Mouse (Mus musculus) midbrain, embryonic 15.5 days (tissue): Measurements from ENCODE around the gene Aldh6a1. TPM values are rescaled to one million over a fixed set of nuclear protein-coding genes. Genes with fewer than 3 reads are reported as not detected.

Experiments
- ATAC-seq: fragments of 200-750 bp; cut with Nextera tagmentation; replicated peaks from 2 replicates; pipeline ENCODE4 v1.8.0; 2017; ENCODE audit warnings: moderate TSS enrichment
- H3K27ac ChIP-seq: fragments of 300-500 bp; sonication (generic); 2 replicates; pipeline ENCODE4 v1.5.1; 2015; ENCODE audit warnings: mild to moderate bottlenecking, inconsistent platforms
- H3K27me3 ChIP-seq: fragments of 300-500 bp; sonication (generic); replicated peaks from 2 replicates; pipeline ENCODE4 v1.6.1; 2015; ENCODE audit warnings: inconsistent platforms
- H3K36me3 ChIP-seq: fragments of 300-500 bp; sonication (generic); replicated peaks from 2 replicates; pipeline ENCODE4 v1.6.1; 2015; ENCODE audit warnings: inconsistent platforms
- H3K4me1 ChIP-seq: fragments of 300-500 bp; sonication (generic); 2 replicates; pipeline ENCODE4 v1.6.1; 2015; ENCODE audit warnings: inconsistent platforms
- H3K4me2 ChIP-seq: fragments of 300-500 bp; sonication (generic); 2 replicates; pipeline ENCODE4 v1.6.1; 2015; ENCODE audit warnings: inconsistent platforms, mild to moderate bottlenecking, moderate library complexity
- H3K4me3 ChIP-seq: fragments of 300-500 bp; sonication (generic); 2 replicates; pipeline ENCODE4 v1.5.1; 2015; ENCODE audit warnings: mild to moderate bottlenecking, inconsistent platforms
- H3K9ac ChIP-seq: fragments of 300-500 bp; sonication (generic); 2 replicates; pipeline ENCODE4 v1.6.1; 2015; ENCODE audit warnings: mild to moderate bottlenecking, inconsistent platforms
- H3K9me3 ChIP-seq: fragments of 300-500 bp; sonication (generic); 2 replicates; pipeline ENCODE4 v1.6.1; 2016; ENCODE audit warnings: inconsistent platforms
- WGBS: fragments of 180-500 bp; shearing (Covaris S2); methylation state at CpG from one replicate; pipeline ENCODE4 v1.1.7; 2015; ENCODE audit warnings: mixed read lengths; 5-methylcytosine and 5-hydroxymethylcytosine counted together
- polyA plus RNA-seq: library from polyadenylated mRNA; unstranded; fragments of >200 nt; fragmentation: Nextera tagmentation; extraction: Ambion mirVana; gene quantifications from 2 replicates; pipeline ENCODE4 v1.2.1, GENCODE M21; 2015

Aldh6a1 gene
- polyA plus RNA-seq, 1 experiment from 2014 or later = 30.8 TPM

DNA sequence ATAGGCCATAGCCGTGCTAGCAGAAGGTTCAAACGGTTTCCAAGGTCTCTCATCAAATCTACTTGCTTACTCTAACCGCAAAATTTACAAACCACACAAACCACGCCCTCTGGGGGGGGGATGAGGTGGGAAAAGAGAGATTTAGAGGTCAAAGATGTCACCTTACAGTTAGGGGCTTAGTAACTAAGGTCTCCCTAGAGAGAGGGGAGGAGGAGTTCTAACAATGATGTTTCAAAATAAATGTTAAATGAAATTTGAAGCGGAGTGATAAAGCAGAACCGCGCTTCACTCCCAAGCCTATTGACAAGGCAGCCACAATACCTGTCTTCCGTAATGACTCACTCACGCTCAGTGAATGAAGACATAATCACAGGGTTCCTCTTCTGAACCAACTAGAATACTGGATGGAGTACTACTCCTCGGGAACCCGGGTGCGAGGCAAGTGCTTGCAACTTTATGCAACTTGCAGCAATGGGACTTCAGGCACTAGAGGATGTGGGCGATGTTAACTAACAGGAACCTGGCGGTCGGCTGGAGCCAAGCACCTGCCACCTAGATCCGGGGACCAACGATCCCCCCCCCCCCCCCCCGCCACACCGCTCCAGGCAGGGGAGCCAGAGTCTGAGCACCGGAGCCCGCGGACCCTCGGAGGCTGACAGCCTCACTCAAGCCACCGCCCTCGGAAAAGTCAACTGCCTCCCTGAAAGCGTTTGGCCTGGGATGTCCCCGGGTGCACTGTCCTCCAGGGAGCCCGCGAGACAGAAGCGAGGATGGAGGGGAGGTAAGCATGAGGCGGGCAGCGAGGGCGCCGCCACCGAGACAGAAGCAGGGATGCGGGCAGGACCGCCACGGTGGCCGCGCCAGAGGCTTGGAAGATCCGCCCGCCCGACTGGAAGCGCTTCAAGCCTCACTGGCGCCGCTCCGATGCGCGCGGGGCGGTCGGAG is 42.7 kb downstream of the Aldh6a1 start:
- 1% methylated on average over 49 of the region's 52 CpGs for WGBS
- ATAC-seq = peak; percentile 81

DNA sequence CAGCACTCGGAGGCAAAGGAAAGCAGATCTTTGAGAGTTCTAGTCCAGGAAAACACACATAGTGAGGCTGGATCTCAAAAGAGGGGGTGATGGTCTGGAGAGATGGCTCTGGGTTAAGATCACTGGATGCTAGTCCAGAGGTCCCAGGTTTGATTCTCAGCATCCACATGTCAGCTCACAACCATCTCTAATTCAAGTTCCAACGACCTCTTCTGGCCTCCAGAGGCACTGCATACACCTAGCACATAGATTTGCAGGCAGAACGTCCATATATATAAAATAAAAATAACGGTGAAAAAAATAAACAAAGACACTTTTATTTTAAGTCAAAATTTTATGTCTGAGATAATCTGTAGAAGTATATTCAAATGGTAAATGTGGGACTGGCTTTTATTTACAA is 43.5 kb downstream of the Aldh6a1 start:
- no peak overlapping the region for H3K9ac ChIP-seq
- no peak overlapping the region for H3K4me2 ChIP-seq
- 65% methylated on average over 4 of the region's 4 CpGs for WGBS
- H3K4me1 ChIP-seq = peaks cover 12% of the 10 kb centered on the region
- H3K36me3 ChIP-seq = no peaks in the 10 kb centered on the region
- no peaks in the 10 kb centered on the region for H3K27me3 ChIP-seq
- H3K27ac ChIP-seq = no peak overlapping the region
- no peak overlapping the region for H3K4me3 ChIP-seq
- no peak for ATAC-seq
- no peaks in the 10 kb centered on the region for H3K9me3 ChIP-seq

More for the DNA sequence above, 42.7 kb downstream of the Aldh6a1 start:
- Histone ChIP-seq H3K4me2 (peak overlapping the region; percentile 90), H3K9ac (peak overlapping the region; percentile 92), H3K36me3 (no peaks in the 10 kb centered on the region), H3K4me1 (peaks cover 12% of the 10 kb centered on the region), H3K27me3 (no peaks in the 10 kb centered on the region), H3K27ac (peak overlapping the region; percentile 93), H3K9me3 (no peaks in the 10 kb centered on the region), H3K4me3 (peak overlapping the region; percentile 94)

GRCm38 (mm10) chr12:84404541-84404940 is 46.3 kb downstream of the Aldh6a1 start:
- Histone ChIP-seq H3K36me3 (no peaks in the 10 kb centered on the region), H3K27me3 (no peaks in the 10 kb centered on the region), H3K9me3 (no peaks in the 10 kb centered on the region), H3K27ac (no peak overlapping the region), H3K4me1 (peaks cover 10% of the 10 kb centered on the region), H3K4me3 (no peak overlapping the region), H3K4me2 (no peak overlapping the region), H3K9ac (no peak overlapping the region)
- 74% methylated on average over 6 of the region's 6 CpGs for WGBS
- ATAC-seq = no peak

DNA sequence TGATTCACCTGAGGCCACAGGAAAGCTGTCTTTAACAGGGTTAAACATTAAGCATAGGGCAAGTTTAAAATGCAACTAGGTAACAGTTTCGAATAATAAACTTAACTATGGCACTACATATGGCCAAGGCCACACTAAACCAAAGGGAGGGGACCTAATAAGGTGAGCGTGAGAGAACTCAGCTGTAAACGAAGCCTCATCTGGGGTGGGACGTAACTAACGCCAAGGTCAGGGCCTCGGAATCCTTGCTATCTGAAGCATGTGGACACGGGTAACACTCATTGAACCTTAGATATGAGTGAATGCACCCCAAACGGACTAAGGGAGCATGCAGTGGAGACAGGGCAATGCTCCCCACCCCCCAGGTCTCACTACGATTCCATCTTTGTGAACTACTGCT is 47.9 kb downstream of the Aldh6a1 start:
- Histone ChIP-seq H3K4me2 (no peak overlapping the region), H3K4me3 (no peak overlapping the region), H3K36me3 (no peaks in the 10 kb centered on the region), H3K4me1 (peaks cover 3% of the 10 kb centered on the region), H3K27ac (no peak overlapping the region), H3K9ac (no peak overlapping the region), H3K27me3 (no peaks in the 10 kb centered on the region), H3K9me3 (no peaks in the 10 kb centered on the region)
- no peak for ATAC-seq
- 81% methylated on average over 9 of the region's 9 CpGs for WGBS

GRCm38 (mm10) chr12:84400653-84401052 is 50.2 kb downstream of the Aldh6a1 start:
- Histone ChIP-seq H3K9me3 (no peaks in the 10 kb centered on the region), H3K27me3 (no peaks in the 10 kb centered on the region), H3K4me1 (no peaks in the 10 kb centered on the region), H3K4me2 (no peak overlapping the region), H3K27ac (no peak overlapping the region), H3K36me3 (no peaks in the 10 kb centered on the region), H3K4me3 (no peak overlapping the region), H3K9ac (no peak overlapping the region)
- 69% methylated on average over 3 of the region's 3 CpGs for WGBS
- no peak for ATAC-seq

GRCm38 (mm10) chr12:84400068-84400467 is 50.7 kb downstream of the Aldh6a1 start:
- H3K9ac ChIP-seq = no peak overlapping the region
- H3K27me3 ChIP-seq = no peaks in the 10 kb centered on the region
- no peak overlapping the region for H3K4me2 ChIP-seq
- ATAC-seq = no peak
- H3K4me1 ChIP-seq = no peaks in the 10 kb centered on the region
- no peak overlapping the region for H3K4me3 ChIP-seq
- WGBS = 84% methylated on average over 3 of the region's 3 CpGs
- no peak overlapping the region for H3K27ac ChIP-seq
- no peaks in the 10 kb centered on the region for H3K9me3 ChIP-seq
- H3K36me3 ChIP-seq = no peaks in the 10 kb centered on the region

DNA sequence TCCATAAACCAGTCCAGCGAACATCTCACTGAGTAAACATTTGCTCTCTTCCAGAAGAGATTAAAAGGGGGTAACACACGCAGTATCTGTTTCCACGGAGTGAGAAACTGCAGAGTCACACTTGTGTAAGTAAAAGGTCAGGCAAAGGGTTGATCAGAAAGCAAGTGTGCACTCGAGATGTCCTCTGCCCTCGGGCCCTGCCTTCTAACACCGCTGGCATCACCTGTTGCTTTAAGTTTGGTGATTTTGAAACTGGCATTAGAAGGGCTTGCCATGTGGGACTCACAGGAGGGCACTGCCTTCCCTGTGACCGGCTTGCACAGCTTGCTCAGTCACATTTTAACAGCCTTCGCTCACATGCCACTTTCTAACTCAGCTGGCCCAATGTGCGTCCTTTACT is 51.1 kb downstream of the Aldh6a1 start:
- WGBS = 89% methylated on average over 9 of the region's 9 CpGs
- H3K27me3 ChIP-seq = no peaks in the 10 kb centered on the region
- H3K9ac ChIP-seq = no peak overlapping the region
- no peak overlapping the region for H3K4me2 ChIP-seq
- no peaks in the 10 kb centered on the region for H3K4me1 ChIP-seq
- no peak for ATAC-seq
- H3K4me3 ChIP-seq = no peak overlapping the region
- H3K9me3 ChIP-seq = no peaks in the 10 kb centered on the region
- H3K27ac ChIP-seq = no peak overlapping the region
- no peaks in the 10 kb centered on the region for H3K36me3 ChIP-seq

DNA sequence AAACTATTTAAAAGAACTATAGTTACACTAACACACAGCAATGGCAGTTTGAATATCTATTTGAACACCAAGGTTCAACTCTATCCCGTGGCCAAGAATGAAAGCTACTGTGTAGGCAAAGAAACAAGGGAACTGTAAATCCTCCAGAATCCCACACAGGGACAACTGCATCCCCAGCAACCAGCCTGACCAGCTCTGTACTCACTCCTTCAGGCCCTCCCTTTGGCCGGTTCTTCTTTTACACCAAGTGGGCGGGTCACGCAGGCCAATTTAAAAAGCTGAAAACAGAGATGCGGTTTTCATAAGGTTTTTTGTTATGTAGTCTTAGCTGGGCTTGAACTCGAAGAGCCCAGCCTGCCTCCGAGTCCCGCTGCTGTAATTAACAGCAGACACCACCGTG is 51.7 kb downstream of the Aldh6a1 start:
- no peak for ATAC-seq

DNA sequence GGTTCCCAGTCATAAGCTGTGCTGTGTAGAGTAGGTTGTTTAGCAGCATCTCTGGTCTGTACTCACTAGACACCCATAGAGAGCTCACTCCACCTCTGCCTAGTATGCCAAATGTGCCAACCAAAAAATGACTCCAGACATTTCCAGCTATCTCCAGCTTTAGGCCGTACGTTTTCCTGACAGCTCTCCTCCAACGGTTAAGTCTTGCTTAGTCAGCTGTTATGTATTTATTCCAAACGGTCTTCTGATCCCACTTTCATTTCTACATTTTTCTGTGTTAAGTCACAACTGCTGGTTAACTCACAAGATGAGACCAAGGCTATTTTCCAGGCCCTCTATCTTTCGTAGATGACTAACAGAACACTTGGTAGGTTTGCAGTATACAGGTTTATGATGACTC is 52.2 kb downstream of the Aldh6a1 start:
- H3K4me2 ChIP-seq = no peak overlapping the region
- no peak overlapping the region for H3K9ac ChIP-seq
- no peaks in the 10 kb centered on the region for H3K27me3 ChIP-seq
- no peak overlapping the region for H3K4me3 ChIP-seq
- no peaks in the 10 kb centered on the region for H3K9me3 ChIP-seq
- no peaks in the 10 kb centered on the region for H3K4me1 ChIP-seq
- ATAC-seq = no peak
- WGBS = 90% methylated on average over 5 of the region's 5 CpGs
- no peak overlapping the region for H3K27ac ChIP-seq
- H3K36me3 ChIP-seq = no peaks in the 10 kb centered on the region

More for the DNA sequence above, 51.7 kb downstream of the Aldh6a1 start:
- Histone ChIP-seq H3K4me2 (no peak overlapping the region), H3K9ac (no peak overlapping the region), H3K27ac (no peak overlapping the region), H3K27me3 (no peaks in the 10 kb centered on the region), H3K4me1 (no peaks in the 10 kb centered on the region), H3K9me3 (no peaks in the 10 kb centered on the region), H3K4me3 (no peak overlapping the region), H3K36me3 (no peaks in the 10 kb centered on the region)
- 82% methylated on average over 9 of the region's 9 CpGs for WGBS

GRCm38 (mm10) chr12:84397685-84398084 is 53.1 kb downstream of the Aldh6a1 start:
- Histone ChIP-seq H3K4me1 (no peaks in the 10 kb centered on the region), H3K9me3 (no peaks in the 10 kb centered on the region), H3K4me3 (no peak overlapping the region), H3K27ac (no peak overlapping the region), H3K27me3 (no peaks in the 10 kb centered on the region), H3K9ac (no peak overlapping the region), H3K36me3 (no peaks in the 10 kb centered on the region), H3K4me2 (no peak overlapping the region)
- ATAC-seq = no peak

DNA sequence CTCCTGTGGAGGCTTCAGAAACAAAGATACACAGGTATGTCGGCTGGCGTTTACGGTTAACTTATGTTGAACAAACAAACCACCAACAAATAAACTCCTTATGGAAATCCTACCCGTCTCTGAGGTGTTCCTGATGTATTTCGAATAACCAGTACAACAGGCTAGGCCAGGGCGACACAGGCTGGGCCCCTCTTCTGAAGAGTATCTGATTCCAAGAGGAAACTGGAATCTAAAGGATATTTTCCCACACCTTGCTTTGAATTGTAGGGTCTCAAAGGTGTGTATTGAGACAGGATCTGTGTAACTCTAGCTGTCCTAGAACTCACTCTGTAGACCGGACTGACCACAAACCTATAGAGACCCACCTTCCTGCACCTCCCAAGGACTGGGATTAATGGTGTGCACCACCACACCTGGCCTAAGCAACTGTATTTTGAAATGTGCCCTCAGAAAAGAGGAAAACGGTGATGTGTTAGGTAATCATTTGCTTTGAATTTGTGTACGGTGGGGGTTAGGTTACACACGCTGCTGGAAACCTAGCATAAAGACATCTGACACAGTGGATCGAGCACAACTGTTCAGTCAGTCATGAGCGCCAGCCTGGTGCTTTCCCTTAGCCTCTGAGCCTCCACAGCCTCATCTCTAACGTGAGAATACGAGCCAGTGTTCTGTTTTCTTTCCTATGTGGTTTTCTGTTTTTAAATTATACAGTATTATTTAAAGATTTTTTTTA is 53.7 kb downstream of the Aldh6a1 start:
- no peaks in the 10 kb centered on the region for H3K4me1 ChIP-seq
- H3K9ac ChIP-seq = no peak overlapping the region
- no peaks in the 10 kb centered on the region for H3K9me3 ChIP-seq
- H3K27ac ChIP-seq = no peak overlapping the region
- 90% methylated on average over 14 of the region's 14 CpGs for WGBS
- no peaks in the 10 kb centered on the region for H3K36me3 ChIP-seq
- H3K4me3 ChIP-seq = no peak overlapping the region
- no peak for ATAC-seq
- no peak overlapping the region for H3K4me2 ChIP-seq
- H3K27me3 ChIP-seq = no peaks in the 10 kb centered on the region

DNA sequence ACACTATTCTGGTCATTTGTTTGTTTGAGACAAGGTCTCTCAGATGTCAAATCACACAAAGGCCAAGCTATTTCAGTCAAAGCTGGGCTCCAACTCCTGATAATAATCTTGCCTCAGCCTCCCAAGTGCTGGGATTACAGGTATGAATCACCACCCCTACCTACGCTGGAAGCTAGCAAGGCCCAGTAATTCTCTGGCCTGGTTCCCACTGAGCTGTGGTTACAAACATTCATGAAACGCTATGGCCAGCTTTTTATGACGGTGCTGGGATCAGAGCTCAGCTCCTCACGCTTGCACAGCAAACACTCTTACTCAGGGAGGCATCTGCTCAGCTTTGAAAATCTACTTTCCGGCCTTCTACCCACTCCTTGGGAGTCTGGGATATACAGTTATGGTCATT is 57.0 kb downstream of the Aldh6a1 start:
- H3K4me3 ChIP-seq = no peak overlapping the region
- 92% methylated on average over 5 of the region's 5 CpGs for WGBS

More for the DNA sequence above, 57.0 kb downstream of the Aldh6a1 start:
- Histone ChIP-seq H3K4me2 (no peak overlapping the region), H3K27ac (no peak overlapping the region), H3K36me3 (no peaks in the 10 kb centered on the region), H3K9ac (no peak overlapping the region), H3K27me3 (no peaks in the 10 kb centered on the region), H3K9me3 (no peaks in the 10 kb centered on the region), H3K4me1 (no peaks in the 10 kb centered on the region)
- ATAC-seq = no peak
